Mouse (Mus musculus) activated CD4-positive, CD25-positive, alpha-beta regulatory T cell, adult 9 weeks (primary cell): ENCODE data around the gene Bcl10. TPM values are rescaled to one million over a fixed set of nuclear protein-coding genes. Genes with fewer than 3 reads are reported as not detected.

Source experiments
- polyA plus RNA-seq: library from polyadenylated mRNA; unstranded; fragments of 100-300 nt; shearing (Covaris generic); gene quantifications from one replicate; pipeline ENCODE4 v1.2.1, GENCODE M21; 2017

Gene Bcl10
- polyA plus RNA-seq = 108 TPM

DNA sequence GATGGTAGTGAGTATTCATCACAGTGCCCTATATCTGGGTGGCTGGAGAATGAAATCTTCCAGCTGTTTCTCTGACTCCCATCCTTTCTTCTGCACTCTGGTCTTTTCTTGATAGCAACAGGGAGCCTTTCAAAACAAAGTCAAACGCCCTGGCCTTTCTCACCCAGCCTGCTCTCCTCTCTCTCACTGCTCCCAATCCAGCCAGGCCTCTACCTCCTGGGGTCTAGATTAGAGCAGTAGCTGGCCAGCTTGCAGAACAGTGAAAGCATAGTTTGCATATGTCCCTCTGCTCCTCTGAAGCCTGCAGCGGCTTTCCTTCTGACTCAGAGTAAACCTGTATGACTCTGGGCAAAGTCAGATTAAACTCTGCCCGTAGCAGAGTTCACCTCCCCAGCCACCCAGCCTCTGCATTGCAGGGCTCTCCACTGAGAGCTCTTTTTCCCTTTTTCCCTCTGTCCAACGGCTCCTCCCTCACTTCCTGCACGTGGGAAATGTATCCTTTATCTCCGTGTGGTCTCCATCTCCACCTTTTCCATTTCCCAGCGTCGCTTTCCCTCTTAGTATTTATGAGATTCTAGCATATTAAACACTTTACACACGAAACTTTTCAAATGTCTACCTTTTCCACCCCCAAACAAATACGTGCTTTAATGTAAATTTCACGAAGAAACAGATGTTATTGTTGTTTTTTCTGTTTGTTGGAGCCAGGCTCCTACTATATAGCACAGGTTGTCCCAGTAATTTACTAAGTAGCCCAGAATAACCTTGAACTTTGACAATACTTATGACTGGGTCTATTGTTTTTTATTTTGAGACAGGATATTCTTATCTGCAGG, at the start of gene Bcl10:
Gene Bcl10 (plus strand): TSS at position 786 of the 836 bp plus-strand sequence.

DNA sequence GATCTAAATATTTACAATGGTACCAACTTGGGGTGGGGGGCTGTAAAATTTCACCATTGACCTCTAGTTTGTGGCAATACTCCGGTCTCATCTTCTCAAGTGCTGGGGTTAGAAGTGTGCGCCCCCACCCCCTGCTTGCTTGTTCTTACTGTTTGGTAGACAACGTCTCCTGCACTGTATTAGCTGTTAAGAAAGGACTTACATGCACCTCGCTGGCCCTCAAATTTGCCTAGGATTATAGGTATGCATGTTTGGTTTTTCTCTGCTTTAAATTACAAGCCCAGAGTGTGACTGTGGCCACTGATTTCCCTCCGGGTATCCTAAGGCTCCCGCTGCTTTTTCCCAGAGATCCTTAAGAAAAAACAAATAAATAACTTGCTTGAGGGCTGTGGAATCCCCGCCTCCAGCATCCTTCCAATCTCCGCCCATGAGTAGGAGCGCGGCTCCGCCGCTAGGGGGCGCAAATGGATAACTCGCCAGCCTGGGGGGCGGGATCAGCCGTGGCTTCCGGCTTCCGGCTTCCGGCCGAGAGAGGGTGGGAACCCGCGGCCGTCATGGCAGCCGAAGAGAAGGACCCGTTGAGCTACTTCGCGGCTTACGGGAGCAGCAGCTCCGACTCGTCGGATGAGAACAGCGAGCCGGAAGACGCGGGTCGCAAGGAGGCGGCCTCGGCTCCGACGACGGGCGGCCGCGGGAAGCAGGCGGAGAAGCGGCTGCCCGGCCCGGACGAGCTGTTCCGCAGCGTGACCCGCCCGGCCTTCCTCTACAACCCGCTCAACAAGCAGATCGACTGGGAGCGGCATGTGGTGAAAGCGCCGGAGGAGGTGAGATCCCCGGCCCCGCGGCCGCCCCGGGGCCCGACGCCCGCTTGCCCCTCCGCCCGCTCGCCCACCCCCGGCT, 15.2 kb downstream of the Bcl10 start, which contains the start of gene 2410004B18Rik:
Gene 2410004B18Rik (plus strand): TSS at position 510 of the 900 bp plus-strand sequence.

Other genes with a start within 250 kb of the Bcl10 start
- gene Ddah1, start 164.1 kb upstream of the Bcl10 start, polyA plus RNA-seq = 0.12 TPM
- 28.6 TPM for gene 2410004B18Rik, start 15.2 kb downstream of the Bcl10 start, polyA plus RNA-seq
- gene Syde2, start 65.1 kb downstream of the Bcl10 start, polyA plus RNA-seq = not detected
- gene Wdr63, start 185.3 kb downstream of the Bcl10 start, polyA plus RNA-seq = not detected
- 13.4 TPM for gene Mcoln3, start 194.6 kb downstream of the Bcl10 start, polyA plus RNA-seq
- gene Mcoln2, start 227.0 kb downstream of the Bcl10 start, polyA plus RNA-seq = 1.9 TPM